Mouse (Mus musculus) CH12F3 (cell line): ENCODE measurements around the gene Tcf7l2.

Experiments used
- in situ Hi-C: fragments of 300-500 bp; cut with MboI; formaldehyde crosslinking; loops from 2 replicates; pipeline ENCODE4 v1.14.3; 2020; ENCODE audit warnings: low sequenced_read_pairs

Gene Tcf7l2

DNA sequence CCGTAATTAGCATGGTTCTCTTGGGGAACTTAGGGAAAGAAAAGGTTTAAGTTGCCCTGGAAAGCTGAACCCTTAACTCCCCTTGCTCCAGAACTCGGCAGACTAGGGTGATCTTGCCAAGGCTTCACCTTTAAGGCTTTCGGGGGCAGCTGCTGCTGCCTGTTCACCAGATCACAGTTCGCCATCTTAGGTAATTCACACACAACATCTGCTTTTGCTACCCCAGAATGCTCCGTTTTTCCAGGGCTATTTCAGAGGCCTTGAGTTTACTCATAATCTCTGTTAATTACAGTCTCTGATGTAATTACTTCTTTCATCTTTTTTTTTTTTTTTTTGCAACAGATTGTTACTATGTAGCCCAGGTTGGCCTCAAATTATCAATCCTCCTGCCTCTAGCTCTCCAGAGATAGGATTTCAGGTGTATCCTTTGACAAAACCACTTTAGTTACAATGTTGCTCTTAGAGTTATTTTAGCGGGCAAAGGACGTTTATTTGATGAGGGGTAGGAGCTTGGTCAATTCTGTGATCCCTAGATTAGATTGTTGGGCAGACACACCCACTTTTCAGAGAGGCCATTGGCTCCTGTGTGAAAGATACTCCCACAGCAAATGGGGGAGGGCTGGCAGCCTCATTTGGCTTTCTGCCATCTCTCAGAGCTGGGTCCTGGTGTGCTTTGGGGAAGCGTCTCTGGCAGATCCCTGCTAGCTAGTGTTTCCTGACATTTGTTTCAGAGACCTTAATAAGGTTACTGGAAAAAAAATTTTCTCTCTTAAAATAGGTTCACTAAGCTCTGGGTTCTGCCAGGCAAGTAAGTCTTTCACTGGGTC is 83.6 kb downstream of the Tcf7l2 start:
- in situ Hi-C loops: no loop called here

DNA sequence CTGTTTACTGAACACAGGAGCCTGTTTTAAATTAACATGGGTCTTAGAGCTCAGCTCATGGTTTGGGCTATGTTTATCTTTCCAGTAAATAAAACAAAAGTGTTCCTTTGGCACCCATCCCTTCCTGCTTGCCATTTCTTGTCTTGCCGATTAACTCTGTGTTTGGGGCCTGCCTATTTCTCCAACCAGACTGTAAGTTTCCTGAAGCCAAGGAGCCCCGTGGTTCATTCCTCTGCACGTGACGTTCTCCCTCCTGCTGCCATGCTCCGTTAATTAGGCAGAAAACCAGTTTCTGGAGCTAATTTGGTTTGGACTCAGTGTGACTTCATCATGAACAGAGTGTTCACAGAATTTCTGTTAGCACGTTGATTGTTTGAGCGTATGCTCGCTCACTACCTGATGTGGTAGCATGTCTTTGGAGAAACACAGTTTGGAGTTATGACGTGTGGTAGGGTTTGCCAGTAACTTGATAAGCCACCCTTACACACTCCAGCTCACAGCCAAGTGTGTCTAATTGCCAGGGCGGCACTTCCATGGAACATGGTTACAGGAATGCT is 84.4 kb downstream of the Tcf7l2 start:
- in situ Hi-C loops: no loop called here

DNA sequence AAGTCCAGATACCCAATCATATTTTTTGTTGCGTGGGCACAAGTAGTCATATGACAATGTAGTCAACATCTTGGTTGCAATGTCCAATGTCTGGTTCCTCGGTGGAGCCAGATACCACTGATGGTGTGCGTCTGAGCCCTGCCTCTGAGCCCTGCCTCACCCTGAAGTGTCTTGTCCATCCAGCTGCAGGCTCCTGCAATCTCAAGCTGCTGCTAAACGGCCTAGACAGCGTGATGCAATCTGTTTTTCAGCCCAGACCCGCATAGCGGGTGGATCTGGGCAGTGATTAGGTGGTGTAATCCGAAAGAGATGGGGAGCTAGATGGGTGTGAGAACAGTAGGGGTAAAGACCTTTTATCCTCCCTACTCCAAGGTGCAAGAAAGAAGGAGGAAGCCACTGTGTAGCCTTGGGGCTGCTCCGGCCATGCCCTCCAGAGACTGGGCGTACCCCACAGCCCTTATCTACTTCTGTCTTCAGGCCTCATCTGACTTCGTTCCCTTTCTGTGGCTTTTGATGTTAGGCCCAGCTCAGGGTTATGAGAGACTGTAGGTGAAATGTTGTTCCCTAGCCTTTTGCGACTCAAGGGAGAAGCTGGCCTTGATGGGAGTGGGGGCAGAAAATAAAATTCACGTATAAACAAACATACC is 86.1 kb downstream of the Tcf7l2 start:
- in situ Hi-C loops: no loop called here

DNA sequence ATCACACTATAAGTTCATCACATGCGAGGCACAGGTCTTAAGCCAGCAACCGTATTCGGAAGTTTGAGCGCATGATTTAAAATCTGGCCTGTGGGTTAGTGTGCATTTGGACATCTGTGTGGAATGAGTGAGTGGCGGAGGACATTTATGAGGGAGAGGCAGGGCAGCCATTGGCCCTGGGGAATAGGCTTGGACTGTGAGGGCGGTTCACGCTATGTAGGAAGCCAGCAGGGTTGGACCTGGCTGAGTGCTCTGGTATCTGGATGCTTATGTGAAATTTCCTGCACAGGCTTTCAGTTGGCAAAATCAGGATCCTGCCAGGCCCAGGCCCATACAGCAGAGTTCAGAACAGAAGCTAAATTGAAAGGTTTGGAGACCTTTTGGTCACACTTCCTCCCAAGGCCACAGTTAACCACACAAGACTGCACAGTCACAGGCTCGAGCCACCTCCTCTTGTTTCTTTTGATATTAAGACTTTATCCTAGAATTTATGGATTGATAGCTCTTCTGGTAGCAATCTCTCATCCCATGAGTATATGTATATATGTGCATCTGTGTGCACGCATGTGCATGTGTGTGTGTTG is 89.4 kb downstream of the Tcf7l2 start:
- in situ Hi-C loops: no loop called here

DNA sequence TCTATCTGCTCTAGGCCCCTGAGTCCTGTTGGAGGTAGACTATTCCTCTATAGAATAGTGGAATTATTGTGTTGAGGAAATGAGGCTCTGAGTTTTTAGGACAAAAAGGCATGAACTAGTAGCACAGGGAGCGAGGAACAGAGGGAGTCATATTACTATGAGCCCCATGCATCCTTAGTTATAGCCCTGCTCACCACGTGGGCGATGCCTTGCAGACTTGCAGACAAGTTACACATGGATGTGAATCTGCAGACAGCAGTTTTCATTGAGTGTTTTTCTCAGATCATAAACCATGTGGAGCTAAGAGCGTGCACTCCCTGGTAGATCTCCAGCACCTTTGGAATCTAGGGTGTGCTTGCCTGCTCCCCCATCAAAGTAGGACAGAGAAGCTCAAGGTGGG is 90.5 kb downstream of the Tcf7l2 start:
- in situ Hi-C loops: no loop called here

DNA sequence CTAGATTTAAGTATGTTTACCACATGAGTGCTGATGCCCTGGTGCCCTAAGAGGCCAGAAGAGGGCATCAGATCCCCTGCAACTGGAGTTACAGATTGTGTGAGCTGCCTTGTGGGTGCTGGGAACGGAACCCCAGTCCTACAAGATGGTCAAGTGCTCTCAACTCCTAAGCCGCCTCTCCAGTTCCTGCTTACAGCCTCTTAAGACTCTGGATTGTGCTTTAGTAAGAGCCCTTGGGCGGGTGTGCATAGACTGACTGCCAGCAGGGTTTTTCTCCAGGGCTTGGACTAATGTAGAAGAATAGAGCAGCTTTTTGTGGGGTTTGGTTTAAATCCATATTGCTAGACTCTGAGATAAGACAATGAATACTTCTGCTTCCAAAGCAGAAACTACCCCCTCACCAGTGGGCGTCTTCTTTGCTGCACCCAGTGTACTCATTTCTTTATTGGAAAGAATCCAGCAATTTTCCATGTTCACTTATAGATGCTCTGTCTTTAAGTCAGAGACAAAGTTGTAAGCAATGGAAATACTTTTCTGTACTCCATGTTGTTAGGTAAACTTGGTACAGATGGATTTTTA is 92.3 kb downstream of the Tcf7l2 start:
- in situ Hi-C loops: no loop called here

DNA sequence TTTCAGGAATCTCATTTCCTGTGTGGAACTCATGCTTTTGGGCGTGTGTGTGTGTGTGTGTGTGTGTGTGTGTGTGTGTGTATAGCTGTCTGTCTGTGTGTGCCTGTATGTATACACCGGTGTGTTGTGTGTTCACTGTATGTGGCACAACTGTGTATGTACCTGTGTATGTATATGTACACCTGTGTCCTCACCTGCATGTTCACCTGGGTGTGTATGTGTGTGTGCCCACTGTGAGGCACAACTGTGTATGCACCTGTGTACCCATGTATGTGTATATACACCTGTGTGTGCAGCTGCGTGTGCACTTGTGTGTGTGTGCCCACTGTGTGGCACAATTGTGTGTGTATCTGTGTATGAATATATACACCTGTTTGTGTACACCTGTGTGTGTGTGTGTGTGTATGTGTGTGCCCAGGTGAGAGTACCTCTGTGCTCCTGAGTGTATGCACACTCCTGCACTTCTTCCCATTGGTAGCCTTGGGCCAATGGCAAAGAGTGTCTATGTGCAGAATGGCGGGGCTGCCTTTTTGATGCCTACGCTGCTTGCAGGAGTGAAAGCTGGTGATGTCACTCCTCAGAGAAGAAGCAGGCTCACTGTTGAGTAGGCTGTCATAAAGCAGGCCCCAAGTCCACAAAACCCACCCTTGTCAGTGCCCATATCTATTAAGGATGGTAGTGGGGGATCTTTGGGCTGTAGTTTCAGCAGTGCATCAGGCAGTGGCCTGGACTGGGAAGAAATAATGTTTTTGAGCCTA is 95.5 kb downstream of the Tcf7l2 start:
- in situ Hi-C loops: no loop called here

DNA sequence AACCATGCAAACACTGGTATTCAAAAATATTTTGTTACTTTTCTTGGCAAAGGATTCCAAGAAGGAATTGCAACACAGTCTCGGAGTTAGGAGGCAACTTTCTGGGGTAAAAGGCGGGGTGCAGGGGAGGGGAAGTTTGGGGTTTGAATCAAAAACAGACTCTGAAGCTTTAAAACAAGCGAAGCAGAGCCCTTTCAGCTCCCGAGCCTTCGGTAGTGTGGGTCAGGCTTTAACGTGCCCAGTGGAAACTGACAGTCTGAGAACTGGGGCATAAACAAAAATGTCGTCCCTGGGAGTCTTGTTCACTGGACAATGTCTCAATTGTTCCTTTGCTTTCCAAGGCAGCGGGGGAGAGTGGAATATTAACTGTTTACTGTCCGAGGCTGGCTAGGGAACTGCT is 96.3 kb downstream of the Tcf7l2 start:
- in situ Hi-C loops: no loop called here

DNA sequence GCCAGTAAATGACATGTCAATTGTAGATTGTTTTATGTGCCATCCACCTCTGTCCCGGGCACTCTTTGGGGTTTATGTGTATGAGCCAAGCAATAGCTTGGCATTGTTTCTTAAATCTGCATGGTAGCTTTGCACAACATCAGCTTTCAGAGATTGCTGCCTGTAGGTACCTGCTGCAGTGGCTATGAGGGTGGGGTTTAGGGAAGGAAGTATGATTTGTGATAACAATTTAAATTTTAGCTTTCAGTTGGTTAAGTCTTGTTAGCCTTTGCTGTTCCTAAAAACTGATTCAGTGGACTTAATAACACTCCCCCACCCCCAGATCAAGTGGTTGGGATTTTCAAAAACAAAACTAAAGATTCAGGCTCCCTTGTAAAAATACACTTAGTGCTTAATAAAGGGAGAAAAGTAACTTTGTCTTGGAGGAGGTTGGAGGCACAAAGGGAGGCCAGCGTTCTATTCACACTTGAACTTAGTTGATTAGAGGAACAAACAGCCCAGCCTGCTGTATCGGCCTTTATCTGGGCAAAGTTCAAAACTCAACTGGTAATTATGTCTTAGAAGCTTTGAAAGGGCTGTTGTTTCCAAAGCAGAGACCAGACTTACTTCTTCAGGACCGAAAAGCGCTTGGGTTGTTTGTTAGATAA is 96.9 kb downstream of the Tcf7l2 start:
- in situ Hi-C loops: no loop called here

DNA sequence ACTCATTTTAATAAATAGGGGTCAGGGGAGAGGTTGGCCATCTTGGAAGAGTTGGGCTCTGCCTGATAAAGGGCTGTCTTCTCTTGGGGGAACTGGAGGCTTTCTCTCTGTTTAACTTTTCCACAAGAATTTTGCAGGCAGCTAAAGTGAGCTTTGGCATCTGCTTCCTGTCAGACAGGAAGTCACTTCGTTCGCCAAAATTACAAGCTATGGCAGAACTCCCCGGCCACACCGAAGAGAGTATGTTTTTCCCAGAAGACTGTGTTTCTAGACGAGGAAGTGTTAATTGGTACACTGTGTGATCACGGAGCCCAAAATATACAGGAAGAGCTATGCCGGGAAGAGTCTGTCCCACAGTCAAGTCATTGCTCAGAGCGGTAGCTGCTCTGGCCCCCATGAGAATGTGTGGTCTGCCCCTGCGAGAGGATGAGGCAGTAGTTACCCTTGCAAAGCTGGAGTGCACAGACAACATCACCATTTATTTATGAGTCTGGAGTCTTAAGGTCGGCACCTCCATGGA is 97.5 kb downstream of the Tcf7l2 start:
- in situ Hi-C loops: no loop called here

DNA sequence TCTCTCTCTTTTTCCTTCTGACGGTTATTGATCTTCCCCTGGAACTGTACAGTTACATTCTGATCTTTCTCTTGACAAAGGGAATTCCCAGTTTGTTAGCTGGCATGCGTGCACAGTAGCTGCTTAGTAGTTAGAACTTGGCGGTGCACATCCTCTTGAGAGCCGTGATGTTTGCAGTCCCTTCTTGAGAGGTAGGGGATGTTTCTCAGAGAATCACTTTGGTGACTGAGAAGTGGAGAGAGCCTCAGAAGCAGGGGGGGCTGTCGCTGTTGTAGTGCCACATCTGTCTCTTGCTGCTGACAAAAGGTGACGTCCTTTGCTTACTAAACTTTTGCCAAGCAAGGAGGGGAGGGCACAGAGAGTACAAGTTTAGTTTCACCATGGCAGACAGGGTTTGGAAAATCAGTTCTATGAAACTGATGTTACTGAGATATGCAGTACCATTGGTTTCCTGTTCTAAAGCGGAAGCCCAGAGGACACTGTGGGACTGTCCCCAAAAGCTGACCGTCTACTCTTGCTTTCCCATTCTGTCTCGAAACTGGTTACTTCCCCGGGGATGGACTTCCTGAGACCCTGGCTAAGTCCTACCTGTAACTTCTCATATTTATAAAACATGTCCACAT is 99.0 kb downstream of the Tcf7l2 start:
- in situ Hi-C loops: no loop called here

DNA sequence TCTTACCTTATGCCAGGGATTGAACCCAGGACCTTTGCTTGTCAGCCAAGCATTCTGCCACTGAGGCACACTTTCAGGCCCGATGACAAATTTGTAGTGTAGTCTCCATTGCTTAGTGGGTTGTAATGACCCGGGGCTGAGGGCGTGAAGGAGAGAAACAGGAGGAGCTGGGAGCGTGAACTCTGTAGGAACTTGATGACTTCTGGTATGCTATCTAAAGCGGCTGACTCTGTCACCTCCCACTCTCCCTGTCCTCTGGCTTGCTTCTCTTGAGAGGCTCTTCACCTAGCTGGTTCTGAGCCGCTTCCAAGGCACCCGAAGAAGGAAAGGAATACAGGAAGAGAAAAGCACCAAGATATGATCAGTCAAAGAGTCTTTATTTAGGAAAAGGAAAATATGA is 100.4 kb downstream of the Tcf7l2 start:
- in situ Hi-C loops: no loop called here

DNA sequence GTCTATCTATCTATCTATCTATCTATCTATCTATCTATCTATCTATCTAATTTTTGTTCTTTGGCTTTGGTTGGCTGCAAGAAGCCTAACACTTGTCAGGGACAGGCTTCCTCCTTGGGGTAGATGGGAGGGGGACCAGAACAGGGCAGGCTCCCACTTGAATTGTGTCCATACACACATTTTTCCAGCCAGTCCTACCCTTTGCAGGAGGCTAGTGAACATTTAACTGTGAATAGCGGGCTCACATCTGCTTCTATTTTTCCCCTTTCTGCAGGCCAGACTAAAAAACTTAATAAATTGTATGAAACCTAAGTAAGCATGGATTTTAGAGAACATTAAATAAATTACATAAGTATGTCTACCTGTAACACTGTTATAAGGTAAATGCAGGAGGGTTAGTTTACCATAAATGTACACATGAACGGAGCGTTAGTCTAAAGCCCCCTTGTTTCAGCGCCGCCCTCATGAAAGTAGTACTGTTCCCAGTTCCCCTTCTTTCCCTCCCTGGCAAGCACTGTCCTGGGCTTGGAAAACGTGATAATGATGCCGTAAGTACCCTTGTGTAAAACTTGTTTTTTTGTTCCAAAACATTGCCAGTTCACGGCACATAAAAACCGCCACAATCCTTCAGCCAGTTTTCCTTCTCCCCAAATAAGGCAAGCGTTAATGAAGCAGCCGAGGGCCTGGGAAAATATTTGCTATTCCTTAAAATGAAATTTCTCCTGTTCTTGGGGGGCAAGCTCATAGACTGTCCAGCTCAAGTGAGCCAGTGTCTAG is 101.7 kb downstream of the Tcf7l2 start:
- in situ Hi-C loops: no loop called here

DNA sequence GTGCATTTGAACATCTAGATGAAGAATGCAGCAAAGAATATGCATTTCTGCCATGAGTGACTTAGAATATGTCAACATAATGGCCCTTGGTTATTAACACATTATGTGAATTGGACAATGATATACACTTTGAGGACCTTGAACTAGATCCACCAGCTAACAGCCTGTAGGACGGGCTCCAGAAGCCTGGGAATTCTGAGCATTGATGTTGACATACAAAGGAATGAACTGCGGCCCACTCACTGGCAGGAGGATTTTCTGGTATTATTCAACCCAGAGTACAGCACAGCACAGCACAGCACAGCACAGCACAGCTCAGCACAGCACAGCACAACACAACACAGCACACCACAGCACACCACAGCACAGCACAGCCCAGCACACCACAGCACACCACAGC is 104.1 kb downstream of the Tcf7l2 start:
- in situ Hi-C loops: no loop called here

DNA sequence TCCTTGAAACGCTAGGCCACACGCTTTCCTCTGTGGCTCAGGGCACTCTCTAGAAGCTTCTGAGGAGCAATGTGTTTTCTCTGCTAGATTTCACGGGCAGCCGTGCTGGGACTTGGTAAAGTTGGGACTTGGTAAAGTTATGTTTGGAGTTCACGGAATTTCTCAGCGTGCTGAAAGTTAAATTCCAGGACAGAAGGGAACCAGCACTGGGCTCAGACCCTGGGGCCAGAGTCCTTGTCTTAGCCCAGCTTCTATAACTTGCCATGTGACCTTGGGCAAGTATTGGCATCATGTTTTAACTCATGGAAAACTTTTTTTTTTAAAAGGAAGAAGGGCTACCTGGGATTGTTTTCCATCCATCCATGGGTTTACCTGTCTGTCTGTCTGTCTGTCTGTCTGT is 104.6 kb downstream of the Tcf7l2 start:
- in situ Hi-C loops: no loop called here

DNA sequence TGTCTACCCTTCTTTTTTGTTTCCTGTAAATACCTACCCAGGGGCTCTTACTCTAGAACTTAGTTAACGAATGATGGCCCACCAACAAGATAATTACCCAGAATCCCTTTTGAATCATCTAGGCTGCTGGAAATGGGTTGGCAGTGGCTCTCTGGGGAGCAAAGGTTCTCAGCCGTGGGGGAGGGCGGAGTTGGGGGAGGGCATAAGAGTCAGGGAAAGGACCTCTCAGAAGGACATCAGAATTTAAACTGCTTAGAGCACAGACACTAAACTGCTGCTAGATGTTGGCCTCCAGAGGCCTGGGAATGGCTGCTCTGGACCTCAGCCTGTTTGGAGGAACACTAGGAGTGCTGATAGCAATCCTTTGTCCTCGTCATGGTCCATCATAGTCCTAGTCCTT is 105.4 kb downstream of the Tcf7l2 start:
- in situ Hi-C loops: no loop called here

DNA sequence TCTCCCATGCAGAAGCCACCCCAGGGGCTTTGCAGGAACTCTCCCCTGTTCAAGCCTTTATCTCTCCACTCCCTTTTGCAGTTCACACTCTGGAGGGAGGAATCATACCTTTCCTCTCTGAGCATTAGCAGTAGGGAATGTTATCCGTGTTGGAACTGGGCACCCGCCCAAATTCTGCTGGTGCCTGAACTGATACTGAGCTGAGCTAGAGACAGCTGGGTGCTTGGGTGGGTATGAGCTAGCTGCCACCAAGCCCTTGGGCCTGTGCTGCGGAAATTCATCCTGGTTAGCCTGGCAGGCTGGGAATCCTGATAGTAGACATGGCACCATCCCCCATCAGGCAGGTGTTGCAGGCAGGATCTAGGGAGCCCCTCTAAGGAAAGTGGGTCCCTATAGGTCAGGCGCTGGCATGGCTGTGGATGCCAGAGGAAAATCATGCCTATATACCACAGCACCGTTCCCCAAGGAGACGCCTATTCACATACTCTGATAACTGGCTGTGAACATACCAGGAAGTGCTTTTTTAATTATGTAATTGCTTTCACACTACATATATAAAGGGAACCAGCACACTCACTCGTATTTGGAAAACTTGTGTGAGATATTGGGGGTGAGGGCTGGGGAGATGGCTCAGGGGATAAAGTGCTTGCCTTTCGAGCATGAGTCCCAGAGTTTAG is 108.9 kb downstream of the Tcf7l2 start:
- in situ Hi-C loops: loop anchor here (25.0 kb wide), 1 partner anchor 438 kb away; no protein-coding TSS in a partner anchor
